Comparison of ENCODE assay signal across 10 mouse cellular contexts in genomic region chr11:104346931-104347330, GRCm38 (mm10).
DNase-seq lines count a peak whose midpoint lies in the region; ATAC-seq and TF ChIP-seq lines count a peak whose summit lies in the region.
"Had no signal": no experiment of that assay in that cellular context is flagged by ENCODE, and none has a peak within 500 bp of the region (broad histone marks: within the 10 kb centered on the region; RNA-seq: fewer than 3 reads in every experiment).

No protein-coding gene starts in this region.

- no peak for TF ChIP-seq POLR2A in brain, embryonic 14.5 days (IDR thresholded peaks at IDR 0.05; ENCODE audit: borderline replicate concordance, extremely low read depth, insufficient read depth, insufficient read length, poor library complexity, severe bottlenecking)

- no peaks in the 10 kb centered on the region for H3K9me3 ChIP-seq in liver, postnatal 0 days (ENCODE audit: low read length)
- H3K9me3 ChIP-seq in liver, embryonic 11.5 days (ENCODE audit: control insufficient read depth, low read length), result no peaks in the 10 kb centered on the region
- no peaks in the 10 kb centered on the region for H3K9me3 ChIP-seq in limb, embryonic 10.5 days (replicated peaks)
- H3K9me3 ChIP-seq: embryonic facial prominence, embryonic 13.5 days; stomach, embryonic 15.5 days had no signal

- no peak overlapping the region for H3K4me3 ChIP-seq in liver, postnatal 0 days (ENCODE audit: low read depth, low read length)
- no peak overlapping the region for H3K4me3 ChIP-seq in liver, embryonic 11.5 days (ENCODE audit: low read depth, low read length)
- no peak overlapping the region for H3K4me3 ChIP-seq in limb, embryonic 10.5 days
- H3K4me3 ChIP-seq: embryonic facial prominence, embryonic 13.5 days; stomach, embryonic 15.5 days had no signal

- H3K27ac ChIP-seq in liver, postnatal 0 days (ENCODE audit: low read depth), result no peak overlapping the region
- no peak overlapping the region for H3K27ac ChIP-seq in liver, embryonic 11.5 days (ENCODE audit: low read depth, low read length)
- H3K27ac ChIP-seq in limb, embryonic 10.5 days, result no peak overlapping the region
- H3K27ac ChIP-seq: embryonic facial prominence, embryonic 13.5 days; stomach, embryonic 15.5 days had no signal

- WGBS in liver, postnatal 0 days (ENCODE audit: insufficient replicate concordance), result 54% methylated on average over 3 of the region's 3 CpGs
- WGBS in liver, embryonic 11.5 days, result 71% methylated on average over 3 of the region's 3 CpGs
- WGBS in limb, embryonic 10.5 days, result 90% methylated on average over 3 of the region's 3 CpGs

- intact Hi-C loops in left cerebral cortex, postnatal 10 days (cut with DNase I), result loop anchor here (5.0 kb wide), 1 partner anchor 95 kb away; no protein-coding TSS in a partner anchor

- H3K9ac ChIP-seq in liver, postnatal 0 days (replicated peaks), result no peak overlapping the region
- H3K9ac ChIP-seq in liver, embryonic 11.5 days (ENCODE audit: low read depth, low read length), result no peak overlapping the region
- H3K9ac ChIP-seq: embryonic facial prominence, embryonic 13.5 days; stomach, embryonic 15.5 days had no signal

- TF ChIP-seq EP300 in liver, postnatal 0 days (IDR thresholded peaks at IDR 0.05; ENCODE audit: low read depth), result no peak

- TF ChIP-seq CTCF in liver, postnatal 0 days (IDR thresholded peaks at IDR 0.05; ENCODE audit: low read depth), result peak; percentile 66
- peak; percentile 22; the same call in 1 of the 2 replicates for TF ChIP-seq CTCF in brain, embryonic 14.5 days (IDR thresholded peaks at IDR 0.05; ENCODE audit: borderline replicate concordance, extremely low read depth, insufficient read depth, insufficient read length)

- no peaks in the 10 kb centered on the region for H3K4me1 ChIP-seq in liver, postnatal 0 days (ENCODE audit: insufficient read depth)
- no peaks in the 10 kb centered on the region for H3K4me1 ChIP-seq in liver, embryonic 11.5 days (replicated peaks; ENCODE audit: control insufficient read depth, insufficient read depth, low read length)
- no peaks in the 10 kb centered on the region for H3K4me1 ChIP-seq in limb, embryonic 10.5 days
- H3K4me1 ChIP-seq: embryonic facial prominence, embryonic 13.5 days; stomach, embryonic 15.5 days had no signal

- DNase-seq in cerebellum, adult 8-10 months, result peak; percentile 46
- DNase-seq in cerebellum, postnatal 4 days (ENCODE audit: low spot score in 2 of 2), result no peak
- DNase-seq in liver, postnatal 0 days, result no peak
- DNase-seq in liver, embryonic 11.5 days (ENCODE audit: low spot score), result no peak
- peak; percentile 47 for DNase-seq in brain, embryonic 14.5 days (ENCODE audit: low read depth)
- DNase-seq in lung, postnatal 36 days, result peak; percentile 64
- DNase-seq in left cerebral cortex, postnatal 10 days (ENCODE audit: extremely low spot score in 1 of 2, low spot score in 2 of 2), result no peak
- no peak for DNase-seq in limb, embryonic 10.5 days (ENCODE audit: low spot score)

- ATAC-seq in liver, postnatal 0 days, result no peak
- ATAC-seq in liver, embryonic 11.5 days (replicated peaks; ENCODE audit: low FRiP score), result no peak

- peaks cover 69% of the 10 kb centered on the region for H3K36me3 ChIP-seq in liver, postnatal 0 days (replicated peaks; ENCODE audit: insufficient read depth, low read length)
- peaks cover 43% of the 10 kb centered on the region for H3K36me3 ChIP-seq in liver, embryonic 11.5 days (ENCODE audit: control insufficient read depth, insufficient read depth, low read length)
- H3K36me3 ChIP-seq in limb, embryonic 10.5 days, result peaks cover 96% of the 10 kb centered on the region

- no peak overlapping the region for H3K4me2 ChIP-seq in liver, postnatal 0 days (ENCODE audit: low read depth, low read length)
- no peak overlapping the region for H3K4me2 ChIP-seq in liver, embryonic 11.5 days
- H3K4me2 ChIP-seq: embryonic facial prominence, embryonic 13.5 days; stomach, embryonic 15.5 days had no signal

- H3K27me3 ChIP-seq in liver, postnatal 0 days (ENCODE audit: insufficient read depth, low read length), result no peaks in the 10 kb centered on the region
- H3K27me3 ChIP-seq in liver, embryonic 11.5 days (replicated peaks; ENCODE audit: control insufficient read depth, insufficient read depth, low read length), result no peaks in the 10 kb centered on the region
- no peaks in the 10 kb centered on the region for H3K27me3 ChIP-seq in limb, embryonic 10.5 days (ENCODE audit: low read depth, poor library complexity, severe bottlenecking)
- H3K27me3 ChIP-seq: embryonic facial prominence, embryonic 13.5 days; stomach, embryonic 15.5 days had no signal

Comparison
In these comparisons a context has a peak if more than half of its experiments do, and no peak if none do; other contexts are left out.
1. DNase-seq: peak in cerebellum, adult 8-10 months (single experiment), brain, embryonic 14.5 days (single experiment) and lung, postnatal 36 days (single experiment); none in cerebellum, postnatal 4 days (0 of 2), liver, postnatal 0 days (single experiment), liver, embryonic 11.5 days (single experiment), left cerebral cortex, postnatal 10 days (0 of 2) and limb, embryonic 10.5 days (single experiment).